Mouse (Mus musculus): ENCODE data around the gene Hspe1.

Hspe1 gene

GRCm38 (mm10) chr1:55134301-55134700 is 46.4 kb downstream of the Hspe1 start:
- no peak for DNase-seq (ENCODE audit: extremely low spot score)

- DNase-seq (ENCODE audit: extremely low spot score), result no peak
Measured at GRCm38 (mm10) chr1:55135846-55136245, 47.9 kb downstream of the Hspe1 start.

All from embryo, embryonic 9.5 days (tissue).